Comparison of ENCODE assay signal across 8 mouse cellular contexts in genomic region chr2:102185069-102185950, GRCm38 (mm10). TPM values are rescaled to one million over a fixed set of nuclear protein-coding genes. Genes with fewer than 3 reads are reported as not detected.
DNase-seq lines count a peak whose midpoint lies in the region; ATAC-seq and TF ChIP-seq lines count a peak whose summit lies in the region.

No protein-coding gene starts in this region.

- H3K4me2 ChIP-seq in embryonic facial prominence, embryonic 12.5 days (replicated peaks) = peak overlapping the region; percentile 78
- H3K4me2 ChIP-seq in hindbrain, embryonic 15.5 days = peak overlapping the region; percentile 83
- peak overlapping the region; percentile 86 for H3K4me2 ChIP-seq in liver, embryonic 15.5 days

- H3K4me3 ChIP-seq in E14TG2a.4 (replicated peaks; ENCODE audit: low read length) = peak overlapping the region; percentile 86
- peak overlapping the region; percentile 76 for H3K4me3 ChIP-seq in embryonic facial prominence, embryonic 12.5 days
- H3K4me3 ChIP-seq in hindbrain, embryonic 15.5 days = peak overlapping the region; percentile 60
- H3K4me3 ChIP-seq in liver, embryonic 15.5 days (replicated peaks) = peak overlapping the region; percentile 67

- peak overlapping the region; percentile 87 for H3K27ac ChIP-seq in embryonic facial prominence, embryonic 12.5 days
- H3K27ac ChIP-seq in hindbrain, embryonic 15.5 days (replicated peaks) = peak overlapping the region; percentile 82
- no peak overlapping the region for H3K27ac ChIP-seq in liver, embryonic 15.5 days (replicated peaks)

- H3K27me3 ChIP-seq in E14TG2a.4 (ENCODE audit: insufficient read depth, low read length) = peaks cover 10% of the 10 kb centered on the region
- H3K27me3 ChIP-seq in embryonic facial prominence, embryonic 12.5 days = no peaks in the 10 kb centered on the region
- no peaks in the 10 kb centered on the region for H3K27me3 ChIP-seq in hindbrain, embryonic 15.5 days
- H3K27me3 ChIP-seq in liver, embryonic 15.5 days = peaks cover 39% of the 10 kb centered on the region

- H3K36me3 ChIP-seq in E14TG2a.4 (ENCODE audit: insufficient read depth, low read length) = peaks cover 10% of the 10 kb centered on the region; the same call in 1 of the 2 replicates
- no peaks in the 10 kb centered on the region for H3K36me3 ChIP-seq in embryonic facial prominence, embryonic 12.5 days
- no peaks in the 10 kb centered on the region for H3K36me3 ChIP-seq in hindbrain, embryonic 15.5 days
- H3K36me3 ChIP-seq in liver, embryonic 15.5 days (replicated peaks) = no peaks in the 10 kb centered on the region

- H3K9ac ChIP-seq in embryonic facial prominence, embryonic 12.5 days = peak overlapping the region; percentile 80
- peak overlapping the region; percentile 69 for H3K9ac ChIP-seq in hindbrain, embryonic 15.5 days
- H3K9ac ChIP-seq in liver, embryonic 15.5 days = peak overlapping the region; percentile 55; the same call in 1 of the 2 replicates

- TF ChIP-seq CTCF in E14TG2a.4 (conservative IDR thresholded peaks at IDR 0.05; ENCODE audit: low read length) = no peak

- peak; percentile 40 for DNase-seq in cerebellum, adult 9-11 months
- no peak for DNase-seq in cerebellum, postnatal 36 days
- DNase-seq in retina, postnatal 1 day = peak; percentile 78
- no peak for DNase-seq in spleen, adult 12 weeks (ENCODE audit: low spot score)

- ATAC-seq in embryonic facial prominence, embryonic 12.5 days (ENCODE audit: insufficient number of reproducible peaks, insufficient read depth, low FRiP score, low TSS enrichment) = peak; percentile 44; the same call in 1 of the 2 replicates
- peak; percentile 55; the same call in 1 of the 2 replicates for ATAC-seq in hindbrain, embryonic 15.5 days (ENCODE audit: low FRiP score, low read depth)
- ATAC-seq in liver, embryonic 15.5 days (ENCODE audit: insufficient read depth) = no peak; the same call in 1 of the 2 replicates

- peaks cover 56% of the 10 kb centered on the region for H3K4me1 ChIP-seq in E14TG2a.4 (replicated peaks; ENCODE audit: low read depth, low read length)
- H3K4me1 ChIP-seq in embryonic facial prominence, embryonic 12.5 days = peaks cover 23% of the 10 kb centered on the region
- peaks cover 23% of the 10 kb centered on the region for H3K4me1 ChIP-seq in hindbrain, embryonic 15.5 days (replicated peaks)
- peaks cover 16% of the 10 kb centered on the region for H3K4me1 ChIP-seq in liver, embryonic 15.5 days (replicated peaks)

- H3K9me3 ChIP-seq in E14TG2a.4 (ENCODE audit: low read length) = no peaks in the 10 kb centered on the region
- no peaks in the 10 kb centered on the region for H3K9me3 ChIP-seq in embryonic facial prominence, embryonic 12.5 days
- H3K9me3 ChIP-seq in hindbrain, embryonic 15.5 days = no peaks in the 10 kb centered on the region
- H3K9me3 ChIP-seq in liver, embryonic 15.5 days (replicated peaks) = no peaks in the 10 kb centered on the region

- under 1% methylated on average over 24 of the region's 24 CpGs for WGBS in embryonic facial prominence, embryonic 12.5 days
- under 1% methylated on average over 24 of the region's 24 CpGs for WGBS in hindbrain, embryonic 15.5 days
- WGBS in liver, embryonic 15.5 days (ENCODE audit: insufficient replicate concordance) = 4% methylated on average over 24 of the region's 24 CpGs

RNA-seq across cellular contexts. Expression of gene Ldlrad3, which starts 0.9 kb away (rescaled TPM):
- polyA plus RNA-seq in embryonic facial prominence, embryonic 12.5 days (2016; fragmentation: Nextera tagmentation; extraction: Ambion mirVana) = 55.2 and 55.7 TPM in 2 replicates
- 28.8 and 29.6 TPM in 2 replicates for polyA plus RNA-seq in hindbrain, embryonic 15.5 days (2015; fragmentation: Nextera tagmentation; extraction: Ambion mirVana)
- polyA plus RNA-seq in liver, embryonic 15.5 days (2015; fragmentation: Nextera tagmentation; extraction: Ambion mirVana) = 4.8 and 5.7 TPM in 2 replicates

Comparison
In these comparisons a context has a peak if more than half of its experiments do, and no peak if none do; other contexts are left out.
1. DNase-seq: peak in cerebellum, adult 9-11 months (single experiment) and retina, postnatal 1 day (single experiment); none in cerebellum, postnatal 36 days (0 of 2) and spleen, adult 12 weeks (single experiment).
2. Peak in every context shown above with its lines, with median percentiles within 50 percentile points of each other: H3K4me3 ChIP-seq, H3K4me2 ChIP-seq and H3K9ac ChIP-seq.